In the genomic region with DNA sequence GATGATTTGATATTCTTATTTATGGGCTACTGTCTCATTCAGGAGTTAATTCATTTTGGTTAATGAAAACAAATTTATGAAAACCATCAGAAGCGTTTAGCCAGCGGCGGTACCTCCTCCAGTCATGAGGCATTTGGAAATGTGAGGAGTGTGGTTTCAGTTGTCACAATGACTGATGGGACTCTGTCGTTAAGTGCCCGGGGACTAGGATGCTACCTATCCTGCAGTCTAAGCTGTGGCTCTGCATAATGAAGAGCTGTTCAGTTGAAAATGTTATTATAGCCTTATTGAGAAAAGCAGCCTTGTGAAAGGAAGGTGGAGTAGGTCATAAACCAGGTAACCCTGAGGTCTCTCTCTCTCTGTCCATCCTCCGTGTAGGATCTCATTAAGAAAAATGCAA, we compare ENCODE assay signal across 29 mouse cellular contexts.
DNase-seq lines count a peak whose midpoint lies in the region; ATAC-seq lines count a peak whose summit lies in the region.
"Had no signal": no experiment of that assay in that cellular context is flagged by ENCODE, and none has a peak within 500 bp of the region (broad histone marks: within the 10 kb centered on the region; RNA-seq: fewer than 3 reads in every experiment).

No protein-coding gene starts in this region.

- H3K4me2 ChIP-seq in hindbrain, embryonic 14.5 days (replicated peaks) = no peak overlapping the region
- H3K4me2 ChIP-seq in neural tube, embryonic 13.5 days = no peak overlapping the region
- H3K4me2 ChIP-seq: embryonic facial prominence, embryonic 13.5 days; heart, embryonic 15.5 days had no signal

- 0 out of 2 replicates have a peak, but pooled peaks have one; percentile 50 for ATAC-seq in hindbrain, embryonic 14.5 days (ENCODE audit: low FRiP score)
- ATAC-seq in neural tube, embryonic 13.5 days (ENCODE audit: low read depth) = peak; percentile 41; the same call in 1 of the 2 replicates
- ATAC-seq: Patski had no signal

- WGBS in hindbrain, embryonic 14.5 days = 37% methylated on average over 6 of the region's 6 CpGs
- 74% methylated on average over 6 of the region's 6 CpGs for WGBS in hindbrain, embryonic 10.5 days
- 33% methylated on average over 6 of the region's 6 CpGs for WGBS in neural tube, embryonic 13.5 days

- intact Hi-C loops in heart, postnatal 10 days (cut with DNase I) = no loop called here

- DNase-seq in hindbrain, embryonic 14.5 days (ENCODE audit: low spot score) = no peak
- DNase-seq in hindbrain, embryonic 10.5 days (ENCODE audit: low spot score) = no peak
- DNase-seq in neural tube, embryonic 10.5 days (ENCODE audit: extremely low spot score, low spot score) = no peak
- DNase-seq in mesoderm, embryonic 11.5 days (ENCODE audit: low read depth, low spot score) = peak; percentile 28
- DNase-seq in heart, postnatal 10 days = no peak
- no peak for DNase-seq in layer of hippocampus, adult 11-12 months (ENCODE audit: low spot score)
- DNase-seq: adrenal gland, postnatal 10 days; adrenal gland, postnatal 36 days; B cell, adult 2 months; cerebellum, adult 11 months; cerebellum, adult 2 months; cerebellum, adult 9-11 months; cerebellum, postnatal 25 days; gastrocnemius, postnatal 25 days; heart, adult 18-20 months; heart, postnatal 14 days; heart, postnatal 4 days had no signal

- no peaks in the 10 kb centered on the region for H3K27me3 ChIP-seq in hindbrain, embryonic 14.5 days (ENCODE audit: control insufficient read depth, insufficient read depth, low read length)
- no peaks in the 10 kb centered on the region for H3K27me3 ChIP-seq in hindbrain, embryonic 10.5 days (ENCODE audit: insufficient read depth, poor library complexity, severe bottlenecking)
- H3K27me3 ChIP-seq in neural tube, embryonic 13.5 days = no peaks in the 10 kb centered on the region
- H3K27me3 ChIP-seq: CH12.LX; embryonic facial prominence, embryonic 13.5 days; forebrain, embryonic 15.5 days; heart, embryonic 12.5 days; heart, embryonic 15.5 days; hindbrain, embryonic 12.5 days had no signal

- no peak overlapping the region for H3K9ac ChIP-seq in hindbrain, embryonic 14.5 days
- no peak overlapping the region for H3K9ac ChIP-seq in neural tube, embryonic 13.5 days
- H3K9ac ChIP-seq: embryonic facial prominence, embryonic 13.5 days; forebrain, embryonic 12.5 days; heart, embryonic 12.5 days; heart, embryonic 15.5 days; hindbrain, embryonic 12.5 days had no signal

- no peaks in the 10 kb centered on the region for H3K36me3 ChIP-seq in hindbrain, embryonic 14.5 days (replicated peaks; ENCODE audit: control insufficient read depth, insufficient read depth)
- no peaks in the 10 kb centered on the region for H3K36me3 ChIP-seq in hindbrain, embryonic 10.5 days
- H3K36me3 ChIP-seq in neural tube, embryonic 13.5 days = no peaks in the 10 kb centered on the region
- H3K36me3 ChIP-seq: embryonic facial prominence, embryonic 10.5 days; embryonic facial prominence, embryonic 13.5 days; forebrain, embryonic 12.5 days; forebrain, embryonic 15.5 days; G1E; heart, embryonic 12.5 days; heart, embryonic 15.5 days; hindbrain, embryonic 12.5 days had no signal

- peaks cover 23% of the 10 kb centered on the region for H3K4me1 ChIP-seq in hindbrain, embryonic 14.5 days (replicated peaks; ENCODE audit: control insufficient read depth, insufficient read depth, low read length)
- peaks cover 28% of the 10 kb centered on the region; the same call in 1 of the 2 replicates for H3K4me1 ChIP-seq in hindbrain, embryonic 10.5 days (replicated peaks)
- peaks cover 19% of the 10 kb centered on the region for H3K4me1 ChIP-seq in neural tube, embryonic 13.5 days (replicated peaks)
- H3K4me1 ChIP-seq: embryonic facial prominence, embryonic 13.5 days; heart, embryonic 12.5 days; heart, embryonic 15.5 days had no signal

- no peaks in the 10 kb centered on the region for H3K9me3 ChIP-seq in hindbrain, embryonic 14.5 days (ENCODE audit: control insufficient read depth, low read length)
- no peaks in the 10 kb centered on the region for H3K9me3 ChIP-seq in hindbrain, embryonic 10.5 days
- no peaks in the 10 kb centered on the region for H3K9me3 ChIP-seq in neural tube, embryonic 13.5 days
- H3K9me3 ChIP-seq: embryonic facial prominence, embryonic 10.5 days; embryonic facial prominence, embryonic 13.5 days; forebrain, embryonic 12.5 days; forebrain, embryonic 15.5 days; G1E; heart, embryonic 12.5 days; heart, embryonic 15.5 days; hindbrain, embryonic 12.5 days had no signal

- H3K27ac ChIP-seq in hindbrain, embryonic 14.5 days = no peak overlapping the region
- no peak overlapping the region for H3K27ac ChIP-seq in hindbrain, embryonic 10.5 days
- H3K27ac ChIP-seq in neural tube, embryonic 13.5 days (replicated peaks) = no peak overlapping the region
- H3K27ac ChIP-seq: embryonic facial prominence, embryonic 10.5 days; embryonic facial prominence, embryonic 13.5 days; forebrain, embryonic 12.5 days; forebrain, embryonic 15.5 days; heart, embryonic 15.5 days had no signal

- H3K4me3 ChIP-seq in hindbrain, embryonic 14.5 days (replicated peaks; ENCODE audit: low read length) = no peak overlapping the region
- no peak overlapping the region for H3K4me3 ChIP-seq in hindbrain, embryonic 10.5 days
- H3K4me3 ChIP-seq in neural tube, embryonic 13.5 days = no peak overlapping the region
- H3K4me3 ChIP-seq: embryonic facial prominence, embryonic 10.5 days; embryonic facial prominence, embryonic 13.5 days; erythroblast, embryonic 14.5 days; forebrain, embryonic 12.5 days; heart, embryonic 12.5 days; heart, embryonic 15.5 days; hindbrain, embryonic 12.5 days had no signal
